Mouse (Mus musculus) thymus, adult 2 months (tissue): ENCODE measurements around the gene Cipc. TPM values are rescaled to one million over a fixed set of nuclear protein-coding genes. Genes with fewer than 3 reads are reported as not detected.

ENCODE experiments used
- DNase-seq: peaks from one replicate; pipeline ENCODE4 v3.0.0; 2021
- H3K27ac ChIP-seq: fragments of 200-500 bp; 2 replicates; pipeline ENCODE4 v1.5.1; 2012; ENCODE audit warnings: low read length, control low read depth; ENCODE audit not compliant: control insufficient read depth, insufficient read depth
- H3K27me3 ChIP-seq: fragments of 200-500 bp; 2 replicates; pipeline ENCODE4 v1.6.1; 2012; ENCODE audit warnings: mild to moderate bottlenecking, low read length, moderate library complexity, mixed read lengths; ENCODE audit not compliant: control insufficient read depth, insufficient read depth
- H3K36me3 ChIP-seq: fragments of 200-500 bp; 2 replicates; pipeline ENCODE4 v1.6.1; 2012; ENCODE audit warnings: mild to moderate bottlenecking, low read length, moderate library complexity; ENCODE audit not compliant: control insufficient read depth, insufficient read depth
- H3K4me1 ChIP-seq: fragments of 200-500 bp; replicated peaks from 2 replicates; pipeline ENCODE4 v1.6.1; 2012; ENCODE audit warnings: low read length; ENCODE audit not compliant: control insufficient read depth, insufficient read depth
- H3K4me3 ChIP-seq: fragments of 200-500 bp; 2 replicates; pipeline ENCODE4 v1.5.1; 2012; ENCODE audit warnings: mild to moderate bottlenecking, low read length, control low read depth, moderate library complexity; ENCODE audit not compliant: control insufficient read depth, insufficient read depth
- CTCF ChIP-seq: fragments of 200-500 bp; IDR thresholded peaks from 2 replicates; pipeline ENCODE4 v1.5.1; 2012; ENCODE audit warnings: mild to moderate bottlenecking, control low read depth, low read length, moderate library complexity, borderline replicate concordance; ENCODE audit not compliant: control insufficient read depth, poor library complexity, insufficient read depth; ENCODE audit errors: extremely low read depth
- POLR2A ChIP-seq: fragments of 200-500 bp; IDR thresholded peaks from 2 replicates; pipeline ENCODE4 v1.6.1; 2012; ENCODE audit warnings: mild to moderate bottlenecking, low read length, control low read depth, moderate library complexity; ENCODE audit not compliant: control insufficient read depth, poor library complexity, insufficient read depth; ENCODE audit errors: extremely low read depth
- WGBS: fragments of 180-500 bp; shearing (Covaris S2); methylation state at CpG from one replicate; pipeline ENCODE4 v1.1.7; 2018; 5-methylcytosine and 5-hydroxymethylcytosine counted together
- polyA plus RNA-seq: library from polyadenylated mRNA; depleted of rRNA; stranded (reverse); fragments of >200 nt; gene quantifications from 2 replicates; pipeline ENCODE4 v1.2.3, GENCODE M21; 2012

Gene Cipc
- polyA plus RNA-seq, 1 experiment = 43.8 TPM

GRCm38 (mm10) chr12:86974387-86975288 lies 27.8 kb downstream of the Cipc start:
- Histone ChIP-seq H3K27me3 (no peaks in the 10 kb centered on the region), H3K4me1 (peaks cover 3% of the 10 kb centered on the region), H3K36me3 (no peaks in the 10 kb centered on the region), H3K4me3 (no peak overlapping the region), H3K27ac (no peak overlapping the region)
- DNase-seq = peak; percentile 74
- WGBS = 20% methylated on average over 40 of the region's 40 CpGs
- TF ChIP-seq POLR2A (no peak), CTCF (peak; percentile 97)

GRCm38 (mm10) chr12:86975761-86976160 lies 28.9 kb downstream of the Cipc start:
- DNase-seq = no peak
- 45% methylated on average over 10 of the region's 10 CpGs for WGBS
- TF ChIP-seq POLR2A = no peak
- TF ChIP-seq CTCF = no peak
- Histone ChIP-seq H3K4me3 (no peak overlapping the region), H3K27ac (no peak overlapping the region), H3K4me1 (peaks cover 3% of the 10 kb centered on the region), H3K27me3 (no peaks in the 10 kb centered on the region), H3K36me3 (no peaks in the 10 kb centered on the region)

- no peak for TF ChIP-seq CTCF
- TF ChIP-seq POLR2A = no peak
- no peak for DNase-seq
- Histone ChIP-seq H3K4me1 (peaks cover 3% of the 10 kb centered on the region), H3K4me3 (no peak overlapping the region), H3K27me3 (no peaks in the 10 kb centered on the region), H3K27ac (no peak overlapping the region), H3K36me3 (no peaks in the 10 kb centered on the region)
- 69% methylated on average over 6 of the region's 6 CpGs for WGBS
Observed at GRCm38 (mm10) chr12:86976511-86977168, 29.8 kb downstream of the Cipc start.

GRCm38 (mm10) chr12:86977833-86978232 lies 31.0 kb downstream of the Cipc start:
- 34% methylated on average over 15 of the region's 15 CpGs for WGBS
- TF ChIP-seq CTCF = no peak
- Histone ChIP-seq H3K27me3 (no peaks in the 10 kb centered on the region), H3K4me1 (peaks cover 3% of the 10 kb centered on the region), H3K27ac (no peak overlapping the region), H3K4me3 (no peak overlapping the region), H3K36me3 (no peaks in the 10 kb centered on the region)
- no peak for DNase-seq

- WGBS = 35% methylated on average over 9 of the region's 9 CpGs
Observed at GRCm38 (mm10) chr12:86981180-86981579, 34.3 kb downstream of the Cipc start.

GRCm38 (mm10) chr12:86983470-86984193 lies 36.8 kb downstream of the Cipc start:
- no peaks in the 10 kb centered on the region for H3K4me1 ChIP-seq
- H3K4me3 ChIP-seq = no peak overlapping the region
- 9% methylated on average over 28 of the region's 28 CpGs for WGBS
- peak; percentile 32 for DNase-seq
- H3K27ac ChIP-seq = no peak overlapping the region
- no peaks in the 10 kb centered on the region for H3K36me3 ChIP-seq
- no peak for TF ChIP-seq POLR2A
- TF ChIP-seq CTCF = no peak
- H3K27me3 ChIP-seq = peaks cover 2% of the 10 kb centered on the region; the same call in 1 of the 2 replicates

More at GRCm38 (mm10) chr12:86981180-86981579, 34.3 kb downstream of the Cipc start:
- TF ChIP-seq CTCF (no peak), POLR2A (no peak)
- no peak for DNase-seq
- no peaks in the 10 kb centered on the region for H3K36me3 ChIP-seq
- no peaks in the 10 kb centered on the region for H3K4me1 ChIP-seq
- no peak overlapping the region for H3K4me3 ChIP-seq
- no peak overlapping the region for H3K27ac ChIP-seq
- H3K27me3 ChIP-seq = no peaks in the 10 kb centered on the region
